Mouse (Mus musculus): ENCODE data around the gene Cnnm4. TPM values are rescaled to one million over a fixed set of nuclear protein-coding genes. Genes with fewer than 3 reads are reported as not detected.

Cnnm4 gene
- polyA plus RNA-seq, 1 experiment from 2014 or later, result 9.5 TPM

DNA sequence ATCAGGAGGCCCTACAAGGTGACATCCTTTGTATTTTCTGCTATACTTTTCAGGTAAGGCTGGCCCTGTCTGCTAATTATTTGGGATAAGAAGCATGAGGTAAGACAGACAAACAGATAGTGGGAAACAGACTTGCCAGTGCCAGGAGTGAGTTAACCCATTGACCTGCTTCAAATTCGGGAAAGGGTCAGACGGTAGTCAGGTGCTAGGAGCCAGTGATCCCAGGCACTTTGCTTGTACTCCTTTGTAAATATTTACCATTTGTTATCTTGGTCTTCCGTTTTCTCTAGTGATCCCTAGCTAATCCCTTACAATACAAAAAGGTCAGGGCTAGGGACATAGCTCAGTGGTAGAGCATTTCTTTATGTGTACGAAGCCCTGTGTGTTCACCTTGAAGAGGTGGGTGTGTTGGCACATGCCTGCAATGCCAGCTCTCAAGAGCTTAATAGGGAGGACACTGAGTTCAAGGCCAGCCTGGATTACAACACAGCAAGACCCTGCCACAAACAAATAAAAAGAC lies 5.7 kb upstream of the Cnnm4 start:
- Histone ChIP-seq H3K4me2 (ENCODE audit: low read length) (no peak overlapping the region), H3K27me3 (ENCODE audit: control insufficient read depth, insufficient read depth, low read length) (no peaks in the 10 kb centered on the region), H3K9me3 (ENCODE audit: control insufficient read depth, low read length) (no peaks in the 10 kb centered on the region), H3K36me3 (ENCODE audit: control insufficient read depth, insufficient read depth, low read length) (no peaks in the 10 kb centered on the region), H3K4me1 (ENCODE audit: control insufficient read depth, insufficient read depth, low read length) (no peaks in the 10 kb centered on the region), H3K9ac (replicated peaks; ENCODE audit: low read length) (no peak overlapping the region), H3K27ac (replicated peaks; ENCODE audit: low read depth, low read length) (no peak overlapping the region), H3K4me3 (replicated peaks; ENCODE audit: low read depth, low read length) (no peak overlapping the region)
- ATAC-seq (ENCODE audit: low FRiP score, low TSS enrichment) (no peak), DNase-seq (no peak)
- 73% methylated on average over 4 of the region's 4 CpGs for WGBS

- ATAC-seq (ENCODE audit: low FRiP score, low TSS enrichment) (no peak), DNase-seq (no peak)
- H3K9ac ChIP-seq (replicated peaks; ENCODE audit: low read length), result no peak overlapping the region
- H3K27ac ChIP-seq (replicated peaks; ENCODE audit: low read depth, low read length), result no peak overlapping the region
- H3K4me3 ChIP-seq (replicated peaks; ENCODE audit: low read depth, low read length), result no peak overlapping the region
- H3K9me3 ChIP-seq (ENCODE audit: control insufficient read depth, low read length), result no peaks in the 10 kb centered on the region
- no peak overlapping the region for H3K4me2 ChIP-seq (ENCODE audit: low read length)
- peaks cover 7% of the 10 kb centered on the region for H3K4me1 ChIP-seq (ENCODE audit: control insufficient read depth, insufficient read depth, low read length)
- 49% methylated on average over 5 of the region's 5 CpGs for WGBS
- no peaks in the 10 kb centered on the region for H3K27me3 ChIP-seq (ENCODE audit: control insufficient read depth, insufficient read depth, low read length)
- no peaks in the 10 kb centered on the region for H3K36me3 ChIP-seq (ENCODE audit: control insufficient read depth, insufficient read depth, low read length)
Observed at GRCm38 (mm10) chr1:36467446-36467845, 4.0 kb upstream of the Cnnm4 start.

DNA sequence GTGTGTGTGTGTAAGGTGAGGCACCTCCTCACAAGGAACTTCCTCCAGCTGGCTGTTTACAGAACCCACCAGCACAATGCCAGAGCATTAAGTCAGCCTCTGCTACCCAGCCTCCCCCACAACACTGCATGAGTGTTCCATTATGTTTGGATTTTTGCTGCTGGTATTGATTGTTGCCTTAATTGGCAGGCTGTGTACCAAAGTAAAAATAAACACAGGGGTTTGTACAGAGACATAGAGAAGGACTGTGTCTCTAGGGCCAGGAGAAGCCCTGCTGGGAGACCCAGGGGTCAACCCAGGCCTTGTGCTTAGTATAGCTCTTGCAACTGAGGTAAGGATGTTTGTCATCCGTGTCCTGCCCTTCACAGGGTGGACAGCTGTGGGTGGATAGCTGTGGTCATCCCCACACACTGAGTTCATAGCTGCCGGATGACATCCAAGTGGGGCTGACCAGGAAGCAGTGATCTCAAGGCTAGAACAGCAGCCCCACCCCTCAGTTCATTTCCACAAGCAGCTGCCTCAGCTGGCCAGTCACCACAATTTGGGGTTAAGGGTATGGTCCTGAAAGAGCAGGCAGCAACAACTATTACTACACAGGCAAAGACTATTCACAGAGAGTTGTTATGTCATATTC lies 1.5 kb upstream of the Cnnm4 start:
- no peaks in the 10 kb centered on the region for H3K36me3 ChIP-seq (ENCODE audit: control insufficient read depth, insufficient read depth, low read length)
- peaks cover 32% of the 10 kb centered on the region for H3K4me1 ChIP-seq (ENCODE audit: control insufficient read depth, insufficient read depth, low read length)
- no peak for DNase-seq
- no peak overlapping the region for H3K4me3 ChIP-seq (replicated peaks; ENCODE audit: low read depth, low read length)
- no peaks in the 10 kb centered on the region for H3K27me3 ChIP-seq (ENCODE audit: control insufficient read depth, insufficient read depth, low read length)
- WGBS, result 55% methylated on average over 2 of the region's 2 CpGs
- H3K9me3 ChIP-seq (ENCODE audit: control insufficient read depth, low read length), result no peaks in the 10 kb centered on the region
- no peak overlapping the region for H3K27ac ChIP-seq (replicated peaks; ENCODE audit: low read depth, low read length)
- no peak for ATAC-seq (ENCODE audit: low FRiP score, low TSS enrichment)
- no peak overlapping the region for H3K4me2 ChIP-seq (ENCODE audit: low read length)
- no peak overlapping the region for H3K9ac ChIP-seq (replicated peaks; ENCODE audit: low read length)

GRCm38 (mm10) chr1:36472106-36472440 lies 653 bp downstream of the Cnnm4 start:
- WGBS, result 11% methylated on average over 18 of the region's 18 CpGs
- Histone ChIP-seq H3K4me1 (ENCODE audit: control insufficient read depth, insufficient read depth, low read length) (peaks cover 49% of the 10 kb centered on the region), H3K27ac (replicated peaks; ENCODE audit: low read depth, low read length) (no peak overlapping the region), H3K36me3 (ENCODE audit: control insufficient read depth, insufficient read depth, low read length) (no peaks in the 10 kb centered on the region), H3K4me2 (ENCODE audit: low read length) (peak overlapping the region; percentile 58), H3K4me3 (replicated peaks; ENCODE audit: low read depth, low read length) (peak overlapping the region; percentile 60), H3K9me3 (ENCODE audit: control insufficient read depth, low read length) (no peaks in the 10 kb centered on the region), H3K27me3 (ENCODE audit: control insufficient read depth, insufficient read depth, low read length) (no peaks in the 10 kb centered on the region), H3K9ac (replicated peaks; ENCODE audit: low read length) (peak overlapping the region; percentile 70)
- DNase-seq (no peak), ATAC-seq (ENCODE audit: low FRiP score, low TSS enrichment) (no peak)

DNA sequence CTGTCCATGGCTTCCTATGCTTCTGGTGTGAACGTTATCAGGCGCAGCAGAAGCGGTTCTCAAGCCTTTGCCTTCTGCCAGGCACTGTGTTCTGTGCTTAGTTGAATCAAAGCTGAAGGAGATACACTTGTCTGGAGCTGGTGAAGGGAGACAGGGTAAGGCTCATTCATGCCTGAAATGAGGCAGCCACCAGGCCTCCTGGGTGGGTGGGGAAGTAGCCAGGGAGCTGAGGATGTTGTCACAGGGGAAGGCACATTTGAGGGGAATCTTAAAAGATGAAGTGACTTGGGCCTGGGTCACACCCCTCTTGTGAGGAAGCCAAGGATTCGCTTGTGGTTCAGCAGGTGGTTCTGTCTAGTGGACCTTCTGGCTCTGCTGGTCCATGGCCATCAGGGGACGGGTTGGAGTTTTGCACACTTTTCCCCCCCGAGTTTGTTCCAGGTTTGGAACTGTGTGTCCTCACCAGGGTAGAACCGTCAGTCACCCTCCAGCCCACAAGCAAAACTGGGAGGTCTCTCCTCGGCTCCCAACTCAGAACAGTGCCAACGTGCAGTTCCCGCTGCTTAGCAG lies 1.9 kb downstream of the Cnnm4 start:
- Histone ChIP-seq H3K36me3 (ENCODE audit: control insufficient read depth, insufficient read depth, low read length) (no peaks in the 10 kb centered on the region), H3K9me3 (ENCODE audit: control insufficient read depth, low read length) (no peaks in the 10 kb centered on the region), H3K27me3 (ENCODE audit: control insufficient read depth, insufficient read depth, low read length) (no peaks in the 10 kb centered on the region), H3K9ac (replicated peaks; ENCODE audit: low read length) (no peak overlapping the region), H3K4me3 (replicated peaks; ENCODE audit: low read depth, low read length) (0 out of 2 replicates have a peak overlapping the region, but pooled peaks have one; percentile 1), H3K4me1 (ENCODE audit: control insufficient read depth, insufficient read depth, low read length) (peaks cover 49% of the 10 kb centered on the region), H3K27ac (replicated peaks; ENCODE audit: low read depth, low read length) (no peak overlapping the region), H3K4me2 (ENCODE audit: low read length) (peak overlapping the region; percentile 58)
- ATAC-seq (ENCODE audit: low FRiP score, low TSS enrichment) (no peak), DNase-seq (no peak)
- 78% methylated on average over 10 of the region's 10 CpGs for WGBS

DNA sequence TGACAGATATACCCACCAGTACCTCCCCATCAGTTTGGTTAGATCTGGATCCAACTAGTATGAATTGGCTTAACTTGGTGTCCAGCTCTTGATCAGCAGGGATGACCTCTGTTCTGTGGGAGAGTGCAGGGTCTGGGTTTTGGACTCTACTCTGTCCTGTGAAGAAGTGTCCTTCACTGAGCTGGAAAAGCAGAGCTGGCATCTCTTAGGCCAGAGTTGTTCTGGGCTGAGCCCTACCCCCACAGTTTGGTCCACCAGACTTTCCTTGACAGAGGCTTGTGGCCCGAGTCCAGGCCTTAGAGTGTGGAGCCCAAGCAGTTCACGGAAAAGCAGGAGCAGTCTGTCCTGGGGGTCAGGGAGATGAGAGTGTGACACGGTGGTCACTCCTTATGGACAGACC lies 3.2 kb downstream of the Cnnm4 start:
- H3K4me3 ChIP-seq (replicated peaks; ENCODE audit: low read depth, low read length), result no peak overlapping the region
- H3K9me3 ChIP-seq (ENCODE audit: control insufficient read depth, low read length), result no peaks in the 10 kb centered on the region
- peaks cover 49% of the 10 kb centered on the region for H3K4me1 ChIP-seq (ENCODE audit: control insufficient read depth, insufficient read depth, low read length)
- no peak overlapping the region for H3K9ac ChIP-seq (replicated peaks; ENCODE audit: low read length)
- H3K36me3 ChIP-seq (ENCODE audit: control insufficient read depth, insufficient read depth, low read length), result no peaks in the 10 kb centered on the region
- H3K27ac ChIP-seq (replicated peaks; ENCODE audit: low read depth, low read length), result no peak overlapping the region
- H3K4me2 ChIP-seq (ENCODE audit: low read length), result peak overlapping the region; percentile 36
- H3K27me3 ChIP-seq (ENCODE audit: control insufficient read depth, insufficient read depth, low read length), result no peaks in the 10 kb centered on the region
- 62% methylated on average over 3 of the region's 3 CpGs for WGBS
- no peak for DNase-seq
- ATAC-seq (ENCODE audit: low FRiP score, low TSS enrichment), result no peak

- peak overlapping the region; percentile 2; the same call in 1 of the 2 replicates for H3K4me3 ChIP-seq (replicated peaks; ENCODE audit: low read depth, low read length)
- no peaks in the 10 kb centered on the region for H3K36me3 ChIP-seq (ENCODE audit: control insufficient read depth, insufficient read depth, low read length)
- 51% methylated on average over 8 of the region's 8 CpGs for WGBS
- peak overlapping the region; percentile 36 for H3K4me2 ChIP-seq (ENCODE audit: low read length)
- no peaks in the 10 kb centered on the region for H3K27me3 ChIP-seq (ENCODE audit: control insufficient read depth, insufficient read depth, low read length)
- H3K27ac ChIP-seq (replicated peaks; ENCODE audit: low read depth, low read length), result no peak overlapping the region
- ATAC-seq (ENCODE audit: low FRiP score, low TSS enrichment) (no peak), DNase-seq (peak; percentile 28)
- peaks cover 49% of the 10 kb centered on the region for H3K4me1 ChIP-seq (ENCODE audit: control insufficient read depth, insufficient read depth, low read length)
- 0 out of 2 replicates have a peak overlapping the region, but pooled peaks have one; percentile 16 for H3K9ac ChIP-seq (replicated peaks; ENCODE audit: low read length)
- H3K9me3 ChIP-seq (ENCODE audit: control insufficient read depth, low read length), result no peaks in the 10 kb centered on the region
Observed at GRCm38 (mm10) chr1:36475480-36476110, 4.2 kb downstream of the Cnnm4 start.

GRCm38 (mm10) chr1:36476426-36476825 lies 5.0 kb downstream of the Cnnm4 start:
- WGBS, result 86% methylated on average over 7 of the region's 7 CpGs

More at GRCm38 (mm10) chr1:36476426-36476825, 5.0 kb downstream of the Cnnm4 start:
- DNase-seq (no peak), ATAC-seq (ENCODE audit: low FRiP score, low TSS enrichment) (no peak)
- Histone ChIP-seq H3K27me3 (ENCODE audit: control insufficient read depth, insufficient read depth, low read length) (no peaks in the 10 kb centered on the region), H3K4me3 (replicated peaks; ENCODE audit: low read depth, low read length) (no peak overlapping the region), H3K36me3 (ENCODE audit: control insufficient read depth, insufficient read depth, low read length) (no peaks in the 10 kb centered on the region), H3K27ac (replicated peaks; ENCODE audit: low read depth, low read length) (no peak overlapping the region), H3K4me1 (ENCODE audit: control insufficient read depth, insufficient read depth, low read length) (peaks cover 49% of the 10 kb centered on the region), H3K9ac (replicated peaks; ENCODE audit: low read length) (no peak overlapping the region), H3K4me2 (ENCODE audit: low read length) (no peak overlapping the region), H3K9me3 (ENCODE audit: control insufficient read depth, low read length) (no peaks in the 10 kb centered on the region)
